Mouse (Mus musculus) hindbrain, embryonic 13.5 days (tissue): Measurements from ENCODE around the gene Gba. TPM values are rescaled to one million over a fixed set of nuclear protein-coding genes. Genes with fewer than 3 reads are reported as not detected.

Experiments used
- ATAC-seq: fragments of 200-750 bp; cut with Nextera tagmentation; 2 replicates; pipeline ENCODE4 v1.8.0; 2017; ENCODE audit warnings: moderate TSS enrichment; ENCODE audit not compliant: low FRiP score
- H3K27ac ChIP-seq: fragments of 300-500 bp; sonication (generic); 2 replicates; pipeline ENCODE4 v1.5.1; 2015; ENCODE audit warnings: inconsistent platforms, mild to moderate bottlenecking, moderate library complexity
- H3K27me3 ChIP-seq: fragments of 300-500 bp; sonication (generic); 2 replicates; pipeline ENCODE4 v1.6.1; 2015; ENCODE audit warnings: mild to moderate bottlenecking, inconsistent platforms
- H3K36me3 ChIP-seq: fragments of 300-500 bp; sonication (generic); 2 replicates; pipeline ENCODE4 v1.6.1; 2015; ENCODE audit warnings: mild to moderate bottlenecking, inconsistent platforms
- H3K4me1 ChIP-seq: fragments of 300-500 bp; sonication (generic); replicated peaks from 2 replicates; pipeline ENCODE4 v1.6.1; 2015; ENCODE audit warnings: inconsistent platforms
- H3K4me2 ChIP-seq: fragments of 300-500 bp; sonication (generic); 2 replicates; pipeline ENCODE4 v1.6.1; 2015; ENCODE audit warnings: inconsistent platforms, mild to moderate bottlenecking, moderate library complexity
- H3K4me3 ChIP-seq: fragments of 300-500 bp; sonication (generic); 2 replicates; pipeline ENCODE4 v1.5.1; 2015; ENCODE audit warnings: mild to moderate bottlenecking, inconsistent platforms
- H3K9ac ChIP-seq: fragments of 300-500 bp; sonication (generic); 2 replicates; pipeline ENCODE4 v1.6.1; 2015; ENCODE audit warnings: mild to moderate bottlenecking, inconsistent platforms
- H3K9me3 ChIP-seq: fragments of 300-500 bp; sonication (generic); 2 replicates; pipeline ENCODE4 v1.6.1; 2016; ENCODE audit warnings: inconsistent platforms
- WGBS: fragments of 180-500 bp; shearing (Covaris S2); methylation state at CpG from one replicate; pipeline ENCODE4 v1.1.7; 2015; 5-methylcytosine and 5-hydroxymethylcytosine counted together
- polyA plus RNA-seq: library from polyadenylated mRNA; unstranded; fragments of >200 nt; fragmentation: Nextera tagmentation; extraction: Ambion mirVana; gene quantifications from 2 replicates; pipeline ENCODE4 v1.2.1, GENCODE M21; 2015

The Gba gene
- polyA plus RNA-seq, 1 experiment from 2014 or later, result 47.9 TPM

DNA sequence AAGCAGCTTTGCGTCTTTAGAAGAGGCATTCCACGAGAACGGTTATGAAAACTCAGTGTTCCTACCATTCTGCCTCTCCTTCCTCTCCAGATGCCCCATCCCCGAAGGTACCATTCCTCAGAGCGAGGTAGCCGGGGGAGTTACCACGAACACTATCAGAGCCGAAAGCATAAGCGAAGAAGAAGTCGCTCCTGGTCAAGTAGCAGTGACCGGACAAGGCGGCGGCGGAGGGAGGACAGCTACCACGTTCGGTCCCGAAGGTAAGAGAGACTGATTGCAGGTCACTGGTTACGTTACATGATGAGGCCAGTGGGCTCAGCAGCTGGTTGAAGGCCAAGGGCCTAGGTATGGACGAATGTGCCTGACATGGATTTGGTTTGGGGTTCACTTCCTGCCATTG, 35.8 kb upstream of the Gba start:
- Histone ChIP-seq H3K9me3 (no peaks in the 10 kb centered on the region), H3K4me2 (no peak overlapping the region), H3K4me1 (peaks cover 27% of the 10 kb centered on the region), H3K36me3 (peaks cover 47% of the 10 kb centered on the region), H3K9ac (0 out of 2 replicates have a peak overlapping the region, but pooled peaks have one; percentile 96), H3K4me3 (no peak overlapping the region), H3K27me3 (no peaks in the 10 kb centered on the region), H3K27ac (no peak overlapping the region)
- ATAC-seq, result no peak
- 95% methylated on average over 19 of the region's 19 CpGs for WGBS

DNA sequence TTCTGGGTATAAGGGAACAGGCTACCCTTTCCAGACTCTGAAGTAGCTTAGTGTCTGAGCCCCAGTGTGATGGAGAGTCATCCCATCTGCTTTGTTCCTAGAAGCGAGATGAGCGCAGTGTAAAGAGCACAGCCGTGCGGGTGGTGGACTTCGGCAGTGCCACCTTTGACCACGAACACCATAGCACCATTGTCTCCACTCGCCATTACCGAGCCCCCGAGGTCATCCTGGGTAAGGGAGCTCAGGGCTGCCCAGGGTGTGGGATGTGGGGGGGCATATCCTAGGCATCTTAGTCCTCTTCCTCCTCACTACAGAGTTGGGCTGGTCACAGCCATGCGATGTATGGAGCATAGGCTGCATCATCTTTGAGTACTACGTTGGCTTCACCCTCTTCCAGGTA, 27.9 kb upstream of the Gba start:
- WGBS, result 94% methylated on average over 11 of the region's 11 CpGs
- Histone ChIP-seq H3K4me3 (no peak overlapping the region), H3K27ac (no peak overlapping the region), H3K36me3 (peaks cover 75% of the 10 kb centered on the region), H3K4me2 (no peak overlapping the region), H3K9ac (0 out of 2 replicates have a peak overlapping the region, but pooled peaks have one; percentile 8), H3K27me3 (no peaks in the 10 kb centered on the region), H3K4me1 (peaks cover 18% of the 10 kb centered on the region), H3K9me3 (no peaks in the 10 kb centered on the region)
- ATAC-seq, result no peak

DNA sequence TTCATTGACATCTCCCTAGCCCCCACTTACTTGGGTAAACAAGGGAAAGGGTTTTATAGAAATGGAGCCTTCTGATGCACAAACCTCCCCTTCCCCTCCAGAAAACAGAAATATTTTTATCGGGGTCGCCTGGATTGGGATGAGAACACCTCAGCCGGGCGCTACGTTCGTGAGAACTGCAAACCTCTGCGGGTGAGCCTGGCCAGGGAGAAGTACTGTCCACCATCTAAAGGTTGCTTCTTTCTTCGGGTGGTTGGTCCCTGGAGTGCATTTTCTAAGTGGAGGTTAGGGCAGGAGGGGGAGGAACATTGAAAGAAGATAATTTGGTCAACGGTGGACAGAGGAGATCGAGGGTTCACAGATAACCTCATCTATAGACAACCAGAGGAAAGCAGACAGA, 27.2 kb upstream of the Gba start:
- H3K27me3 ChIP-seq, result no peaks in the 10 kb centered on the region
- H3K9ac ChIP-seq, result 0 out of 2 replicates have a peak overlapping the region, but pooled peaks have one; percentile 8
- WGBS, result 92% methylated on average over 10 of the region's 10 CpGs
- peaks cover 18% of the 10 kb centered on the region for H3K4me1 ChIP-seq
- H3K36me3 ChIP-seq, result peaks cover 75% of the 10 kb centered on the region
- no peak overlapping the region for H3K27ac ChIP-seq
- no peak for ATAC-seq
- no peaks in the 10 kb centered on the region for H3K9me3 ChIP-seq
- H3K4me2 ChIP-seq, result no peak overlapping the region
- H3K4me3 ChIP-seq, result no peak overlapping the region

DNA sequence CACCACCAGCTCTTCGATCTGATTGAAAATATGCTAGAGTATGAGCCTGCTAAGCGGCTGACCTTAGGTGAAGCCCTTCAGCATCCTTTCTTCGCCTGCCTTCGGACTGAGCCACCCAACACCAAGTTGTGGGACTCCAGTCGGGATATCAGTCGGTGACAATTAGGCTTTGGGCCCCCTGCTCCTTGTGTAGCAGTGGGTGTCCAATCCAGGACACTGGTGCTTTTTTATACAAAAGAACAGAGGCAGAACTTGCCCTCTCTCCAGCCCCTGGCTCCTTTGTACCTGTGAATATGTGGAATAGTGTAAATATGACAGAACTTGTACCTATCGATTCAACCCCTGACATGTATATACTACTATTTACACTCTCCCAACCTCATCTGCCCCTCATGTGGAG, 26.3 kb upstream of the Gba start:
- peak; percentile 10; the same call in 1 of the 2 replicates for ATAC-seq
- Histone ChIP-seq H3K9me3 (no peaks in the 10 kb centered on the region), H3K27me3 (no peaks in the 10 kb centered on the region), H3K4me1 (peaks cover 18% of the 10 kb centered on the region), H3K4me3 (no peak overlapping the region), H3K27ac (no peak overlapping the region), H3K9ac (no peak overlapping the region), H3K36me3 (peaks cover 75% of the 10 kb centered on the region), H3K4me2 (no peak overlapping the region)
- WGBS, result 83% methylated on average over 7 of the region's 7 CpGs

DNA sequence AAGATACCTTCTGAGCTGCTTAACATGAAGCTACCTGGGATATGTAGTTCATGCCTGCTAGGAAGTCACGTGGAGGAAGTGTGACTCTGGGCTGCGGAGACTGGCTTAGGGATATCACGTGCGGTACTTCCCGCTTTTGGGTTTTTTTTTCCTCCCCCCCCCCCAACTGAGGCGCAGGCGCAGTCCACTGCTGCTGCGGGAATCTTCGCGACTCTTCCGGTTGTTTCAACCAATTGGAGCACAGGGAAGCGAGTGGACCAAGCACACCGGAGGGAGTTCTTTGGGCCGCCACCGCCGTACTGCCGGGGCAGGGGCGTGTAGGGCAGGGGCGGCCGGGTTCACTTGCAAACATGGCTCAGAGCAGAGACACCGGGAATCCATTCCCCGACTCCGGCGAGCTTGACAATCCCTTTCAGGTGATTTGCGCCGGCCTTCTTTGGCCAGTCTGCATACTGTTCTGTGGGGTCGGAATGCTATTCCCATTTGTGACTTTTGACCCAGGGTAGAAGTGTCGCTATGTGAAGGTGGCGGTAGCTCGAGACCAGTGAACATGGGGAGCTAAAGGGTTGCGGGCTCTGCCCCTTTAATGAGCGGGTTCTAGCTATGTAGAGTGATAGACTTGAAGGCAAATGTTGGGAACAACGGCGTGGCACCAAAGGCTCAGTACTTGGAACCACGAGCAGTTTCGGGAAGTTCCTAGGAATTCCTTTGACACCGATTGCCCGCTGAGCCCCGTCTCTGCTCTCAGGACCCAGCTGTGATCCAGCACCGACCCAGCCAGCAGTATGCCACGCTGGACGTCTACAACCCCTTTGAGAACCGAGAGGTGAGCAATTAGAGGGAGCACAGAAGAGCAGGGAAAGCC, 25.3 kb upstream of the Gba start, which contains the start of gene Scamp3:
TSS of gene Scamp3 (plus strand) at position 232 of the 865 bp plus-strand sequence.
- Histone ChIP-seq H3K4me2 (peak within 1 kb of the TSS; percentile 81), H3K4me3 (peak within 1 kb of the TSS; percentile 71), H3K36me3 (peaks cover 76% of the 10 kb centered on the region), H3K9ac (peak within 1 kb of the TSS; percentile 82), H3K27ac (peak within 1 kb of the TSS; percentile 84), H3K27me3 (no peaks in the 10 kb centered on the region), H3K9me3 (no peaks in the 10 kb centered on the region), H3K4me1 (peaks cover 21% of the 10 kb centered on the region)
- peak; percentile 96 for ATAC-seq
- WGBS, result under 1% methylated on average over 43 of the region's 43 CpGs

DNA sequence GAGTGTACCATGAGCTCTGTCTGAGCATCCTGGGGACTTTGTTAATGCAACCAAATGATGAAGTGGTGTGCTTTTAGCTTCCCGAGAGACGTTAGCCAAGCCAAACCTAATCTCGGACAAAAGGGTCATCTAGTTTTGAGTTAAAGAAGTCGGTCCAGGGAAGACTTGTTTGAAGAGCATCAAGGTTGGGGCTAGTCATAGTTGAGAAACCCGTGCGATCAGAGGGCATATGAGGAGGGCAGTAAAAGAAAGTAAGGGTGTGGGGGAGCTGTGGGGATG, 24.7 kb upstream of the Gba start:
- peaks cover 25% of the 10 kb centered on the region for H3K4me1 ChIP-seq
- H3K27ac ChIP-seq, result peak overlapping the region; percentile 84
- no peak for ATAC-seq
- H3K4me3 ChIP-seq, result peak overlapping the region; percentile 71
- H3K9ac ChIP-seq, result peak overlapping the region; percentile 82
- H3K36me3 ChIP-seq, result peaks cover 71% of the 10 kb centered on the region
- no peaks in the 10 kb centered on the region for H3K9me3 ChIP-seq
- H3K4me2 ChIP-seq, result peak overlapping the region; percentile 81
- H3K27me3 ChIP-seq, result no peaks in the 10 kb centered on the region
- WGBS, result 10% methylated on average over 6 of the region's 6 CpGs

DNA sequence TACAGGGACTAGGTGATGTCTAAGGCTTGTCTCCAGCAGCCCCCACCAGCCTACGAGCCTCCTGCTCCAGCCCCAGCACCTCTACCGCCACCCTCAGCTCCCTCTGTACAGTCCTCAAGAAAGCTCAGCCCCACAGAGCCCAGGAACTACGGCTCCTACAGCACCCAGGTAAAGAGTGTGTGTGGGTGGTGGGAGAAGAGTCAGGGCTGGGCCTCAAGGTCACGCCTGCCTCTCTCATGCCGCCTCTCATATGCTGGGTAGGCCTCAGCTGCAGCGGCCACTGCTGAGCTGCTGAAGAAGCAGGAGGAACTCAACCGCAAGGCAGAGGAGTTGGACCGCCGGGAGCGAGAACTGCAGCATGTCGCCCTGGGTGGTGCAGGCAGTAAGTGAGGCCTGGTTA, 23.7 kb upstream of the Gba start:
- Histone ChIP-seq H3K9me3 (no peaks in the 10 kb centered on the region), H3K27me3 (no peaks in the 10 kb centered on the region), H3K4me3 (peak overlapping the region; percentile 71; the same call in 1 of the 2 replicates), H3K4me1 (peaks cover 34% of the 10 kb centered on the region), H3K36me3 (peaks cover 61% of the 10 kb centered on the region), H3K4me2 (peak overlapping the region; percentile 81; the same call in 1 of the 2 replicates), H3K9ac (no peak overlapping the region), H3K27ac (no peak overlapping the region)
- ATAC-seq, result no peak
- 92% methylated on average over 11 of the region's 11 CpGs for WGBS

DNA sequence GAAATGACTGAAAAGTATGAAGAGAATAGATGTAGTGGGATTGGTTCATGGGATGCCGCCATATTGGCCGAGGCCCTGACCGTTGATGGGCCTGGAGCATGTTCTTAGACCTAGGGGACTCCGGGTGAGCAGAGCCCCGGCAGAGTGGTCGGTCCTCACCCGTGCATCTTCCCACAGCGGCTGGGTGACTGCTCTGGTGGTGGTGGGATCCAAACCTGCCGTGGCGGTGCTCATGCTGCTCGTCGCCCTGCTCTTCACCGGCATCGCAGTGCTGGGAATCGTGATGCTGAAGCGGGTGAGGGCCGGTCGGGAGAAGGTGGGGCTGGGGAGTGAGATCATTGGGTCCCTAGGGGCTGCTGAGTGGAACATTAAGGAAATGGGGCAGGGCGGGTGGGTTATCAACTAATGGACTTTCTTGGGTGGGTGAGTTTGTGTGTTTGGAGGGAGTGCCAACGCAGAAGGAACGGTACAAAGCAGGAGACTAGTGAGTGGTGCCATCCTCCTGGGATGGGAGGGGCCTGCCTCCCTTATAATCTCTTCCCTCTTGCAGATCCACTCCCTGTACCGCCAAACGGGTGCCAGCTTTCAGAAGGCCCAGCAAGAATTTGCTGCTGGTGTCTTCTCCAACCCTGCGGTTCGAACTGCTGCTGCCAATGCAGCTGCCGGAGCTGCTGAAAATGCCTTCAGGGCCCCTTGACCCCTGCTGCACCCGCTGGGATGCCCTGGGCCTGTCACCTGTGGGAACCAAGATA, 20.8 kb upstream of the Gba start:
- H3K4me1 ChIP-seq, result peaks cover 56% of the 10 kb centered on the region
- no peak overlapping the region for H3K4me3 ChIP-seq
- no peak overlapping the region for H3K4me2 ChIP-seq
- 92% methylated on average over 27 of the region's 27 CpGs for WGBS
- H3K27me3 ChIP-seq, result no peaks in the 10 kb centered on the region
- no peaks in the 10 kb centered on the region for H3K9me3 ChIP-seq
- ATAC-seq, result no peak
- no peak overlapping the region for H3K27ac ChIP-seq
- H3K9ac ChIP-seq, result peak overlapping the region; percentile 9; the same call in 1 of the 2 replicates
- H3K36me3 ChIP-seq, result peaks cover 37% of the 10 kb centered on the region

DNA sequence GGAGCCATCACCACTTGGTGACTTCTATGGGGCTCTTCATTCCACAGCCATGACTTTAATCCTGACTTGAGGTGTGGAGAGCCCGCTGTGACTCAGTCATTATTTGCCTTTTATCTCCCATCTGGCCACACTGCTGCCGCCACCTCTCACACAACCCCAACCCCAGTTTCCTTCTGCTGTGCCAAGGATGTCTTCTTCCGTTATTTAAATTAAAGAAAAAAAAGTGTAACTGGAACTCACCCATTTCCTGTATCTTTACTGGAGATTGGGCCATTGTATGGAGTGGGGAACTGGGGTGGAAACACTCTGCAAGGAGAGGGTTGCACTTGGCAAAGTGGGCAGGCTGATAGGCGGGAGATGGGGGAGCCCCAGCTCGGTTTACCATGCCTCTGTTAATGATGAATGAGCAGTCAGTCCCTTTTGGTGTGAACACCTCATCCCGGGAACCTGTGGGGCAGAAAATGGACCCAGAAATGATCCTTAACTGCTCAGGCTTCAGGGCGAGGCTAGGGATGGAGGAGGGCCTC, 20.1 kb upstream of the Gba start:
- peak; percentile 19; the same call in 1 of the 2 replicates for ATAC-seq
- Histone ChIP-seq H3K27me3 (0 out of 2 replicates have a peak, but pooled peaks cover 6% of the 10 kb centered on the region), H3K27ac (peak overlapping the region; percentile 95), H3K4me2 (peak overlapping the region; percentile 95), H3K9ac (peak overlapping the region; percentile 90), H3K4me3 (peak overlapping the region; percentile 65), H3K36me3 (peaks cover 42% of the 10 kb centered on the region), H3K4me1 (peaks cover 58% of the 10 kb centered on the region), H3K9me3 (no peaks in the 10 kb centered on the region)
- WGBS, result 53% methylated on average over 7 of the region's 7 CpGs

DNA sequence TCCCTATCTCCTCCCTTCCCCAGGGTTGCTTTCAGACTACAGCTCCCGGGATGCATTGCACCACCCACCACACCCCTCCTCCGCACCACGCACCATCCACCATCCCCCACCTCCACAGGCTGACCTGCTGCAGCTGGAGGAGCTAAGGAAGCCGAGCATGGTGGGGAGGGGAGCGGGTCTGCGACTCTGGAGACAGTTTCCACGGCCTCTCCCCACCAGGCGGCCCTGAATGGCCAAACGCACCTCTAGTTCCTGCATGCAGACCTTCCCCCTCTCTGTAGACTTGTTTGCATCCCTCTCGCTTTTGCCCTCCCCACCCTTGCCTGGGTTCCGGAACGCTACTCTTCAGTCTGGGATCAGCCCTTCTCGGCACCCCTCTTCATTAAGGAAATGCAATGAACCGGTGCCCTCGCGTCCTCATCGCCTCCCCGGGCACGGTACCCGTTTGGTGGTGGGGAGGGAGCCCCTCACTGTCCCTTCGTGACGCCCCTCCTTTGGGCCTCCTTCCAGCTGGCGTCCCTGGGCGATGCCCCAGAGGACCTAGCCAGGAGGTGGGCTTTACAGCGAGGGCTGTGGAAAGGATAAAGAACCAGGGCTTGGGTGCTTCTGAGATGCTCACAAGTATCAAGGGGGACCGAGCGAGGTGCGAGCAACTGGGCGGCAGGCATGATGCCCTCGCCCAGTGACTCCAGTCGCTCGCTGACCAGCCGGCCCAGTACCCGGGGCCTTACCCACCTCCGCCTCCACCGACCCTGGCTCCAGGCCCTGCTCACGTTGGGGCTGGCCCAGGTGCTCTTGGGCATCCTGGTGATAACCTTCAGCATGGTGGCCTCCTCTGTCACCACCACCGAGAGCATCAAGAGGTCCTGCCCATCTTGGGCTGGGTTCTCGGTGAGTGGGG, 19.4 kb upstream of the Gba start, which contains the start of gene Fam189b:
TSS of gene Fam189b (plus strand) at position 86 of the 901 bp plus-strand sequence.
- 4% methylated on average over 39 of the region's 39 CpGs for WGBS

DNA sequence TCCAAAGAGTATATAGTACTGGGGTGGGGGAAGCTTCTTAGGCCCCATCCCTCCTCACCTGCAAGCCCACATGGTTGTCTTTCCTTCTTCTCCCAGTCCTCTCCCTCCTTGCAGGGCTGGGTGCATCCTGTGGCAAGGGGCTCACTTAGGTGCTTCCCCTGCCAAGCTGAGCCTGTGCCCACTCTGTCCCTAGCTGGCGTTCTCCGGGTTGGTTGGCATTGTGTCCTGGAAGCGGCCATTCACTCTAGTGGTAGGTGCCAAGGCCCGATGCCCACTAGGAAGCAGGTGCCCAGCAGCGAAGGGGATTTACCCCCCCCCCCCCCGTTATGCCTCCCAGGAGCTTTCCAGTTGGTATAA, 18.8 kb upstream of the Gba start:
- H3K9ac ChIP-seq, result peak overlapping the region; percentile 90
- H3K9me3 ChIP-seq, result no peaks in the 10 kb centered on the region
- peak overlapping the region; percentile 65 for H3K4me3 ChIP-seq
- H3K4me1 ChIP-seq, result peaks cover 47% of the 10 kb centered on the region
- 77% methylated on average over 6 of the region's 6 CpGs for WGBS
- 0 out of 2 replicates have a peak, but pooled peaks have one; percentile 3 for ATAC-seq
- peak overlapping the region; percentile 95 for H3K4me2 ChIP-seq
- H3K27me3 ChIP-seq, result 0 out of 2 replicates have a peak, but pooled peaks cover 8% of the 10 kb centered on the region
- peak overlapping the region; percentile 95 for H3K27ac ChIP-seq
- H3K36me3 ChIP-seq, result peaks cover 53% of the 10 kb centered on the region

More for the DNA sequence above, 19.4 kb upstream of the Gba start, which contains the start of gene Fam189b:
- peak; percentile 93 for ATAC-seq
- Histone ChIP-seq H3K27me3 (0 out of 2 replicates have a peak, but pooled peaks cover 7% of the 10 kb centered on the region), H3K9me3 (no peaks in the 10 kb centered on the region), H3K9ac (peak within 1 kb of the TSS; percentile 90), H3K36me3 (peaks cover 49% of the 10 kb centered on the region), H3K4me1 (peaks cover 54% of the 10 kb centered on the region), H3K4me2 (peak within 1 kb of the TSS; percentile 95), H3K27ac (peak within 1 kb of the TSS; percentile 95), H3K4me3 (peak within 1 kb of the TSS; percentile 65)
